Mouse (Mus musculus) spleen, adult 2 months (tissue): ENCODE results near the gene Brip1.
A peak's percentile ranks its signal among the peaks of the same experiment; 100 is the strongest.

Experiments
- CTCF ChIP-seq: fragments of 200-500 bp; IDR thresholded peaks from 2 replicates; pipeline ENCODE4 v1.5.1; 2011; ENCODE audit warnings: mild to moderate bottlenecking, inconsistent platforms; ENCODE audit not compliant: insufficient read depth, insufficient read length, insufficient replicate concordance; ENCODE audit errors: extremely low read depth
- POLR2A ChIP-seq: fragments of 200-500 bp; IDR thresholded peaks from 2 replicates; pipeline ENCODE4 v1.6.1; 2011; ENCODE audit warnings: low read depth, low read length, inconsistent platforms

DNA sequence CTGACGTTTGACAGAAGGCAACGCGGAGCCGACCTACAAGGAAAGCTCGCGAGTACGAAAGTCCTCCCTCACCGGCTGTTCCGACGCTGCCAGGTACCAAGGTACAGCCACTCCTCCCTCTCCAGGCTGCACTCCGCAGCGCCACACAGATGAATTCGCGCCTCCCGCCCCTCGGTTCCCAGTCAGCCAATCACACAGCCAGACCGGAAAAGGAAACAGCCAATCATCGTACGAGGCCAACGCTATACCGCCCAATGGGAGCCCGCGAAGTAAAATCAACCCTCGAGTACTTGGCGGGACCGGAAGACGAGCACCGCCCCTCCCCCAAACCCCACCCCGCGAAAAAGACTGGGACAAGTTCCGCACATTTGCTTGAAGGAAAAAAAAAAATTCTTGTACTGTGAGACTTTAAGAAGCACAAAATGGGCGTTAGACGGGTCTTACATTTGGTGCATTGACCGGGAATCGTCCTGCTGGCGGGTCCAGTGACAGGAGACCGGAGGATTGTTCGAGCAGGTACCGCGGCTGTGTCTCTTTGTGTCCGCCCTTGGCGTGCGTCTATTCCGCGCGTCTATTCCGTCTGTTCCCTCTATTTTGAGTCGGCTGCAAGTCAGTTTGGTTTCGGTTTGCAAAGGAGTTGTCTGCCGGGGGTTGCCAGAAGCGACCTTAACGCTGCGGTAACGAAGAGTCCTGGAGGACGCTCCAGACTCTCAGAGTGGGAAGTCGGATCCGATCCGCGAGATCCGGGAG is at the start of gene Brip1:
- TF ChIP-seq CTCF (no peak), POLR2A (peak; percentile 25; the same call in 1 of the 2 replicates)
